Mouse (Mus musculus): ENCODE results near the gene Top3a.

GRCm38 (mm10) chr11:60728260-60728761, 48.9 kb downstream of the Top3a start, which contains the start of gene Mief2:
- TF ChIP-seq CTCF (IDR thresholded peaks at IDR 0.05) (no peak; the same call in 1 of the 2 replicates), EP300 (IDR thresholded peaks at IDR 0.05) (no peak)
